Mouse (Mus musculus): ENCODE measurements around the gene Cdc6.

Gene Cdc6

GRCm38 (mm10) chr11:98961051-98961592 lies 53.5 kb downstream of the Cdc6 start:
- no peak for DNase-seq (ENCODE audit: low read depth, low spot score)

- no peak for DNase-seq (ENCODE audit: low read depth, low spot score)
These were observed 54.2 kb downstream of the Cdc6 start for GRCm38 (mm10) chr11:98961766-98962165.

- DNase-seq (ENCODE audit: low read depth, low spot score), result no peak
These were observed 55.0 kb downstream of the Cdc6 start for GRCm38 (mm10) chr11:98962421-98963095.

GRCm38 (mm10) chr11:98963191-98964021 lies 55.8 kb downstream of the Cdc6 start:
- DNase-seq (ENCODE audit: low read depth, low spot score), result peak; percentile 66

- DNase-seq (ENCODE audit: low read depth, low spot score), result no peak
These were observed 56.6 kb downstream of the Cdc6 start for GRCm38 (mm10) chr11:98964201-98964615.

- DNase-seq (ENCODE audit: low read depth, low spot score), result peak; percentile 53
These were observed 57.2 kb downstream of the Cdc6 start for GRCm38 (mm10) chr11:98964616-98965415.

GRCm38 (mm10) chr11:98965416-98966077 lies 57.9 kb downstream of the Cdc6 start:
- no peak for DNase-seq (ENCODE audit: low read depth, low spot score)

GRCm38 (mm10) chr11:98966499-98967141 lies 59.0 kb downstream of the Cdc6 start:
- DNase-seq (ENCODE audit: low read depth, low spot score), result no peak

- DNase-seq (ENCODE audit: low read depth, low spot score), result no peak
These were observed 60.5 kb downstream of the Cdc6 start for GRCm38 (mm10) chr11:98968079-98968478.

GRCm38 (mm10) chr11:98968716-98969495 lies 61.3 kb downstream of the Cdc6 start:
- peak; percentile 62 for DNase-seq (ENCODE audit: low read depth, low spot score)

GRCm38 (mm10) chr11:98969496-98969927 lies 61.9 kb downstream of the Cdc6 start:
- no peak for DNase-seq (ENCODE audit: low read depth, low spot score)

- no peak for DNase-seq (ENCODE audit: low read depth, low spot score)
These were observed 62.8 kb downstream of the Cdc6 start for GRCm38 (mm10) chr11:98970191-98970925.

GRCm38 (mm10) chr11:98971316-98972031 lies 63.9 kb downstream of the Cdc6 start:
- DNase-seq (ENCODE audit: low read depth, low spot score), result no peak

- DNase-seq (ENCODE audit: low read depth, low spot score), result peak; percentile 79
These were observed 64.6 kb downstream of the Cdc6 start for GRCm38 (mm10) chr11:98972215-98972614.

- no peak for DNase-seq (ENCODE audit: low read depth, low spot score)
These were observed 65.3 kb downstream of the Cdc6 start for GRCm38 (mm10) chr11:98972801-98973360.
